Mouse (Mus musculus): Measurements from ENCODE around the gene Poldip2. TPM values are rescaled to one million over a fixed set of nuclear protein-coding genes. Genes with fewer than 3 reads are reported as not detected.

Gene Poldip2
- polyA plus RNA-seq, 1 experiment: 75.3 TPM

GRCm38 (mm10) chr11:78545181-78545580 is 33.2 kb downstream of the Poldip2 start:
- H3K27me3 ChIP-seq (ENCODE audit: control insufficient read depth, insufficient read depth, low read length, poor library complexity, severe bottlenecking): no peaks in the 10 kb centered on the region
- H3K9me3 ChIP-seq (replicated peaks; ENCODE audit: control insufficient read depth, insufficient read depth, low read length, poor library complexity, severe bottlenecking): no peaks in the 10 kb centered on the region
- H3K4me1 ChIP-seq (ENCODE audit: control insufficient read depth, insufficient read depth, low read length): no peaks in the 10 kb centered on the region
- no peak overlapping the region for H3K4me3 ChIP-seq (ENCODE audit: low read depth, low read length)
- TF ChIP-seq EP300 (IDR thresholded peaks at IDR 0.05; ENCODE audit: insufficient read depth, low read depth, low read length) (no peak), POLR2A (IDR thresholded peaks at IDR 0.05; ENCODE audit: insufficient read depth, low read length) (no peak), CTCF (IDR thresholded peaks at IDR 0.05; ENCODE audit: low read depth, low read length) (no peak)
- peaks cover 36% of the 10 kb centered on the region for H3K36me3 ChIP-seq (ENCODE audit: control insufficient read depth, insufficient read depth, low read length, poor library complexity, severe bottlenecking)
- H3K9ac ChIP-seq (ENCODE audit: low read depth, poor library complexity, severe bottlenecking): no peak overlapping the region
- H3K27ac ChIP-seq (ENCODE audit: insufficient read depth, low read length): no peak overlapping the region

DNA sequence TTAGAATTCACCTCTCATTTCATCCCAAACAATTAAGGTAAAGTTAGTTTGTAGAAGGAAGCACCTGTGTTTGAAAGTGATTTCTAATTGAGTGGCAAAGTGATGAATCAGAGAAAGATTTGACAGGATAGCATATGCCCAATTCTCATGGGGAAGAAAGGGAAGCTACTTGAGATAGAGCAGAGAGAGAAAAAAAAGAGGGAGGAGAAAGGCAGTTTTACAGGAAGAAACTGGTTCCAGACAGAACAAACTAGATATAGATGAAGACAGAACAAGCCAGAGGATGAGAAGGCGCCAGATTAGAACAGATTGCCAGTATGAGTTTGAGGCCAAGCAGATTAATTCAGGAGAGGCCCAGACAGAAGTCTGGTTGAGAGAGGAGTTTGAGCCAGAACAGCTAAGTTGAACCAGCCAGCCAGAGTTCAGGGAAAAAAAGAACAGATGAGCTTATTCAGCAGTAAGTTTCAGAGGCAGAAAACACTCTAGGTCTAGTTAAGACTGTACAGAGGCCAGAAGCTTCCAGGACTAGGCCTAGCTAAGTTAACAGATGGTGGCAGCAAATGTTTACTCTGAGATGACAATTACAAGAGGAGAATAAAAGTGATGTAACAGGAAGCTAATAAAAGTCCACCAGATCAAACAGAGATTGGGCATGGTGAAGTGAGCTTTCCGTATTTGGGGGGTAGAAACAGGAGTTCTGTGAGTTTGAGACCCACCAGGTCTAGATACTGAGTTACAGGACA is 35.9 kb downstream of the Poldip2 start:
- H3K9ac ChIP-seq (ENCODE audit: low read depth, poor library complexity, severe bottlenecking): peak overlapping the region; percentile 77; the same call in 1 of the 2 replicates
- peaks cover 14% of the 10 kb centered on the region for H3K36me3 ChIP-seq (ENCODE audit: control insufficient read depth, insufficient read depth, low read length, poor library complexity, severe bottlenecking)
- no peaks in the 10 kb centered on the region for H3K27me3 ChIP-seq (ENCODE audit: control insufficient read depth, insufficient read depth, low read length, poor library complexity, severe bottlenecking)
- TF ChIP-seq CTCF (IDR thresholded peaks at IDR 0.05; ENCODE audit: low read depth, low read length) (no peak), EP300 (IDR thresholded peaks at IDR 0.05; ENCODE audit: insufficient read depth, low read depth, low read length) (no peak), POLR2A (IDR thresholded peaks at IDR 0.05; ENCODE audit: insufficient read depth, low read length) (no peak)
- H3K27ac ChIP-seq (ENCODE audit: insufficient read depth, low read length): no peak overlapping the region
- no peaks in the 10 kb centered on the region for H3K9me3 ChIP-seq (replicated peaks; ENCODE audit: control insufficient read depth, insufficient read depth, low read length, poor library complexity, severe bottlenecking)
- H3K4me1 ChIP-seq (ENCODE audit: control insufficient read depth, insufficient read depth, low read length): no peaks in the 10 kb centered on the region
- H3K4me3 ChIP-seq (ENCODE audit: low read depth, low read length): no peak overlapping the region

DNA sequence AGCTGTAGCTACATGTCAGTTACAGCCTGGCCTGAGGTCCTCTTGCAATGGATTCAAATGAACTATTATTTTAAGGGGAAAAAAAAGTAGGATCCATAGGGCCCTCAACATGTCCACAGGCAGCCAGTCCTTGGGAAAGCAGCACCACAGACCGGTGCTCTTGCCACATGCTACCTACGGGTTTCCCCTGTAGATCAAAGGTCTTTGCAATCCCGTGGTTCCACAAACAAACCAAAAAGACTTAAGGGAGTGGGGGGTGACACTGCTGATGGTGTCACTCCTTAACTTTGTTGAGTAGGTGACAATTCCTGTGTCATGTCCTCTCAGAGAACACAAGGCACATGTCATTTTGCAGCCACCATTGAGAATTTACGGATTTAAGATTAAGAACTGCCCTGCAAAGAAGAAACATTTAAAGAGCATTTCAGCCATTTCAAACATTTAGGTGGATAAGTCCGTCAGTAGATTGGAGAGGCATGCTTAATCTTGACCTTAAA is 37.5 kb downstream of the Poldip2 start:
- TF ChIP-seq POLR2A (IDR thresholded peaks at IDR 0.05; ENCODE audit: insufficient read depth, low read length) (no peak), EP300 (IDR thresholded peaks at IDR 0.05; ENCODE audit: insufficient read depth, low read depth, low read length) (no peak), CTCF (IDR thresholded peaks at IDR 0.05; ENCODE audit: low read depth, low read length) (no peak)
- peak overlapping the region; percentile 1 for H3K27ac ChIP-seq (ENCODE audit: insufficient read depth, low read length)
- no peaks in the 10 kb centered on the region for H3K4me1 ChIP-seq (ENCODE audit: control insufficient read depth, insufficient read depth, low read length)
- peak overlapping the region; percentile 76 for H3K4me3 ChIP-seq (ENCODE audit: low read depth, low read length)
- H3K27me3 ChIP-seq (ENCODE audit: control insufficient read depth, insufficient read depth, low read length, poor library complexity, severe bottlenecking): no peaks in the 10 kb centered on the region
- H3K9ac ChIP-seq (ENCODE audit: low read depth, poor library complexity, severe bottlenecking): peak overlapping the region; percentile 77
- H3K36me3 ChIP-seq (ENCODE audit: control insufficient read depth, insufficient read depth, low read length, poor library complexity, severe bottlenecking): peaks cover 7% of the 10 kb centered on the region
- H3K9me3 ChIP-seq (replicated peaks; ENCODE audit: control insufficient read depth, insufficient read depth, low read length, poor library complexity, severe bottlenecking): no peaks in the 10 kb centered on the region

DNA sequence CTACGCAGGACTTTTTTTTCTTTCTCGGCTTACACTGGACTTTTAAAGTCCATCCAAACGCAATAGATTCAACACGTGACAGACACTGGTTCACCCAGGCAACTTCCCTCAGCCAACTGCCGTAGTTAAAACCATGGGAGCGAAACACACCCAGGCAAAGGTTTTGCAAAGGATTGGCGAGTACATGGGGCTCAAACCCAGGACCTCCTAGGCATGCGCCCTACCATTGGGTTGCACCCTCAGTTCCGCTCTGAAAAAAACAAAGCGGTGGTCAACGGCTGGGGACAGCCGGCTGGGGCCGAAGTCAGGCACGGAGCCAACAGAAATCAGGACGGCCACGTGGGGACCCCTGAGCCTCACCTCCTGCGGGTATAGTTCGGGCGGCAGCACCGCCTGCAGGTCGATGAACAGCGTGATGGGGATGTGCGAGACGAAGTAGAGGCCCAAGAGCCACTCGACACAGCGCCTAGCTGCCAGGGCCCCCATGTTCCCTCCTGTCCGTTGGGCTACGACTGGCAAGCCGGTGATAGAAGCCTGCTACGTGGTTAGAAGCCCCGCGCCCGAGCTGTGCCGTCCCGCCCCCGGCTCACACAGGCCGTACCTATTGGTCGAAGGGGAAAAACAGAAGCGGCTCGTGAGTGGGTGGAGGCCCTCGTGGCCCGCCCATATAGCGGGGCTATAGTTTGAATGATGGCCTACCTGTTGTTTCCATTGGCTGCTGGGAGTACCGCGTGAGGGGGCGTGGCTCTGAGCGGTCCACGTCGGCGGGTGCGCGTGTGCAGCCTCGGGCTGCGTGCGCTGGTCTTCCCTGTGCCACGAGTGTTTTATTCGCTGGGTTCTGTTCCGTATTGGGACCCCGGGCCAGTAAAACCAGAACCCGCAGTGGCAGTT is 38.4 kb downstream of the Poldip2 start, which contains the start of gene Tmem97:
Gene Tmem97 (minus strand): TSS at position 610 of the 891 bp plus-strand sequence.
- no peaks in the 10 kb centered on the region for H3K27me3 ChIP-seq (ENCODE audit: control insufficient read depth, insufficient read depth, low read length, poor library complexity, severe bottlenecking)
- H3K9me3 ChIP-seq (replicated peaks; ENCODE audit: control insufficient read depth, insufficient read depth, low read length, poor library complexity, severe bottlenecking): no peaks in the 10 kb centered on the region
- H3K36me3 ChIP-seq (ENCODE audit: control insufficient read depth, insufficient read depth, low read length, poor library complexity, severe bottlenecking): peaks cover 7% of the 10 kb centered on the region
- peak within 1 kb of the TSS; percentile 16 for H3K27ac ChIP-seq (ENCODE audit: insufficient read depth, low read length)
- H3K4me3 ChIP-seq (ENCODE audit: low read depth, low read length): peak within 1 kb of the TSS; percentile 76
- H3K9ac ChIP-seq (ENCODE audit: low read depth, poor library complexity, severe bottlenecking): peak within 1 kb of the TSS; percentile 80
- 0 out of 2 replicates have a peak, but pooled peaks have one; percentile 9 for TF ChIP-seq EP300 (IDR thresholded peaks at IDR 0.05; ENCODE audit: insufficient read depth, low read depth, low read length)
- peak; percentile 70 for TF ChIP-seq POLR2A (IDR thresholded peaks at IDR 0.05; ENCODE audit: insufficient read depth, low read length)
- no peak for TF ChIP-seq CTCF (IDR thresholded peaks at IDR 0.05; ENCODE audit: low read depth, low read length)
- no peaks in the 10 kb centered on the region for H3K4me1 ChIP-seq (ENCODE audit: control insufficient read depth, insufficient read depth, low read length)

GRCm38 (mm10) chr11:78551059-78551398 is 39.0 kb downstream of the Poldip2 start:
- Histone ChIP-seq H3K27ac (ENCODE audit: insufficient read depth, low read length) (peak overlapping the region; percentile 16; the same call in 1 of the 2 replicates), H3K27me3 (ENCODE audit: control insufficient read depth, insufficient read depth, low read length, poor library complexity, severe bottlenecking) (no peaks in the 10 kb centered on the region), H3K9me3 (replicated peaks; ENCODE audit: control insufficient read depth, insufficient read depth, low read length, poor library complexity, severe bottlenecking) (no peaks in the 10 kb centered on the region), H3K4me1 (ENCODE audit: control insufficient read depth, insufficient read depth, low read length) (no peaks in the 10 kb centered on the region), H3K9ac (ENCODE audit: low read depth, poor library complexity, severe bottlenecking) (peak overlapping the region; percentile 80), H3K4me3 (ENCODE audit: low read depth, low read length) (peak overlapping the region; percentile 64), H3K36me3 (ENCODE audit: control insufficient read depth, insufficient read depth, low read length, poor library complexity, severe bottlenecking) (peaks cover 5% of the 10 kb centered on the region)
- TF ChIP-seq POLR2A (IDR thresholded peaks at IDR 0.05; ENCODE audit: insufficient read depth, low read length): no peak
- no peak for TF ChIP-seq EP300 (IDR thresholded peaks at IDR 0.05; ENCODE audit: insufficient read depth, low read depth, low read length)
- TF ChIP-seq CTCF (IDR thresholded peaks at IDR 0.05; ENCODE audit: low read depth, low read length): no peak

Measured in ES-Bruce4 (cell line).